Mouse (Mus musculus): Measurements from ENCODE around the gene Spdl1. TPM values are rescaled to one million over a fixed set of nuclear protein-coding genes. Genes with fewer than 3 reads are reported as not detected.

Spdl1 gene
- total and polyA plus RNA-seq, 3 experiments: 24.2 to 36.3 TPM; not detected in 1

GRCm38 (mm10) chr11:34770666-34771065 is 62.8 kb downstream of the Spdl1 start:
- H3K27ac ChIP-seq (ENCODE audit: control insufficient read depth, low read depth, low read length): no peak overlapping the region

GRCm38 (mm10) chr11:34769946-34770345 is 63.5 kb downstream of the Spdl1 start:
- Histone ChIP-seq H3K27me3 (ENCODE audit: control insufficient read depth in 1 of 2, insufficient read depth in 2 of 2, low read length in 2 of 2) (no peaks in the 10 kb centered on the region), H3K4me1 (ENCODE audit: control insufficient read depth in 1 of 2, insufficient read depth in 2 of 2, low read length in 2 of 2) (peaks cover 11 to 29% of the 10 kb centered on the region in 2 experiments), H3K9me3 (replicated peaks; ENCODE audit: insufficient read depth, low read length) (no peaks in the 10 kb centered on the region), H3K4me3 (ENCODE audit: control insufficient read depth in 1 of 2, insufficient read depth in 1 of 2, low read depth in 2 of 2, low read length in 2 of 2) (no peak overlapping the region), H3K79me2 (ENCODE audit: control insufficient read depth, insufficient read depth, low read length, poor library complexity) (peaks cover 80% of the 10 kb centered on the region), H3K36me3 (ENCODE audit: control insufficient read depth in 1 of 2, insufficient read depth in 2 of 2, low read length in 2 of 2) (peaks cover 27 to 28% of the 10 kb centered on the region in 2 experiments), H3K9ac (ENCODE audit: control insufficient read depth, low read depth, low read length, poor library complexity, severe bottlenecking) (no peak overlapping the region), H3K27ac (ENCODE audit: control insufficient read depth, low read depth, low read length) (no peak overlapping the region)
- no peak for DNase-seq (ENCODE audit: low read depth, low spot score)
- no peak for TF ChIP-seq GATA1 (IDR thresholded peaks at IDR 0.05; ENCODE audit: low read depth, low read length)
- no peak for TF ChIP-seq KAT2A (conservative IDR thresholded peaks at IDR 0.05; ENCODE audit: low read depth, low read length)
- TF ChIP-seq JUND (IDR thresholded peaks at IDR 0.05; ENCODE audit: low read depth, low read length): no peak
- TF ChIP-seq RCOR1 (IDR thresholded peaks at IDR 0.05; ENCODE audit: low read depth, low read length): no peak
- TF ChIP-seq UBTF (IDR thresholded peaks at IDR 0.05; ENCODE audit: borderline replicate concordance, insufficient read depth, low read depth, low read length): no peak

More at GRCm38 (mm10) chr11:34770666-34771065, 62.8 kb downstream of the Spdl1 start:
- Histone ChIP-seq H3K4me1 (ENCODE audit: control insufficient read depth in 1 of 2, insufficient read depth in 2 of 2, low read length in 2 of 2) (peaks cover 11 to 29% of the 10 kb centered on the region in 2 experiments), H3K36me3 (ENCODE audit: control insufficient read depth in 1 of 2, insufficient read depth in 2 of 2, low read length in 2 of 2) (peaks cover 28% of the 10 kb centered on the region in 2 experiments), H3K4me3 (ENCODE audit: control insufficient read depth in 1 of 2, insufficient read depth in 1 of 2, low read depth in 2 of 2, low read length in 2 of 2) (no peak overlapping the region), H3K79me2 (ENCODE audit: control insufficient read depth, insufficient read depth, low read length, poor library complexity) (peaks cover 83% of the 10 kb centered on the region), H3K9me3 (replicated peaks; ENCODE audit: insufficient read depth, low read length) (no peaks in the 10 kb centered on the region), H3K9ac (ENCODE audit: control insufficient read depth, low read depth, low read length, poor library complexity, severe bottlenecking) (no peak overlapping the region), H3K27me3 (ENCODE audit: control insufficient read depth in 1 of 2, insufficient read depth in 2 of 2, low read length in 2 of 2) (no peaks in the 10 kb centered on the region)
- TF ChIP-seq CHD1 (IDR thresholded peaks at IDR 0.05; ENCODE audit: low read depth, low read length): no peak
- no peak for TF ChIP-seq USF2 (IDR thresholded peaks at IDR 0.05; ENCODE audit: borderline replicate concordance in 1 of 2, insufficient read depth in 1 of 2, low read depth in 1 of 2, low read length in 2 of 2)
- TF ChIP-seq ZMIZ1 (IDR thresholded peaks at IDR 0.05; ENCODE audit: low read depth, low read length): no peak
- no peak for TF ChIP-seq UBTF (IDR thresholded peaks at IDR 0.05; ENCODE audit: borderline replicate concordance, insufficient read depth, low read depth, low read length)
- no peak for TF ChIP-seq ETS1 (IDR thresholded peaks at IDR 0.05; ENCODE audit: low read depth, low read length)
- TF ChIP-seq ZNF384 (IDR thresholded peaks at IDR 0.05; ENCODE audit: low read depth, low read length): no peak
- no peak for TF ChIP-seq CTCF (IDR thresholded peaks at IDR 0.05 in 2 of 3, conservative IDR thresholded peaks at IDR 0.05 in 1 of 3; ENCODE audit: control insufficient read depth in 1 of 3, insufficient read depth in 1 of 3, low read depth in 2 of 3, low read length in 3 of 3, poor library complexity in 1 of 3, severe bottlenecking in 1 of 3)
- TF ChIP-seq MYC (IDR thresholded peaks at IDR 0.05; ENCODE audit: low read depth, low read length): no peak
- TF ChIP-seq TAL1 (IDR thresholded peaks at IDR 0.05; ENCODE audit: low read length): no peak
- no peak for TF ChIP-seq BHLHE40 (IDR thresholded peaks at IDR 0.05; ENCODE audit: borderline replicate concordance, low read depth, low read length)
- peak; percentile 42 for DNase-seq (ENCODE audit: low read depth, low spot score)

GRCm38 (mm10) chr11:34769396-34769795 is 64.0 kb downstream of the Spdl1 start:
- Histone ChIP-seq H3K79me2 (ENCODE audit: control insufficient read depth, insufficient read depth, low read length, poor library complexity) (peaks cover 77% of the 10 kb centered on the region), H3K9me3 (replicated peaks; ENCODE audit: insufficient read depth, low read length) (no peaks in the 10 kb centered on the region), H3K4me1 (ENCODE audit: control insufficient read depth in 1 of 2, insufficient read depth in 2 of 2, low read length in 2 of 2) (peaks cover 11 to 29% of the 10 kb centered on the region in 2 experiments), H3K4me3 (ENCODE audit: control insufficient read depth in 1 of 2, insufficient read depth in 1 of 2, low read depth in 2 of 2, low read length in 2 of 2) (no peak overlapping the region), H3K9ac (ENCODE audit: control insufficient read depth, low read depth, low read length, poor library complexity, severe bottlenecking) (no peak overlapping the region), H3K27me3 (ENCODE audit: control insufficient read depth in 1 of 2, insufficient read depth in 2 of 2, low read length in 2 of 2) (no peaks in the 10 kb centered on the region), H3K27ac (ENCODE audit: control insufficient read depth, low read depth, low read length) (no peak overlapping the region), H3K36me3 (ENCODE audit: control insufficient read depth in 1 of 2, insufficient read depth in 2 of 2, low read length in 2 of 2) (peaks cover 27 to 28% of the 10 kb centered on the region in 2 experiments)
- TF ChIP-seq HCFC1 (IDR thresholded peaks at IDR 0.05; ENCODE audit: low read depth, low read length): no peak
- no peak for TF ChIP-seq ZKSCAN1 (IDR thresholded peaks at IDR 0.05; ENCODE audit: low read depth, low read length)
- no peak for TF ChIP-seq RAD21 (IDR thresholded peaks at IDR 0.05; ENCODE audit: low read depth, low read length)
- no peak for TF ChIP-seq MYC (IDR thresholded peaks at IDR 0.05; ENCODE audit: low read depth, low read length)
- no peak for TF ChIP-seq GATA1 (IDR thresholded peaks at IDR 0.05; ENCODE audit: low read depth, low read length)
- TF ChIP-seq CTCF (IDR thresholded peaks at IDR 0.05 in 2 of 3, conservative IDR thresholded peaks at IDR 0.05 in 1 of 3; ENCODE audit: control insufficient read depth in 1 of 3, insufficient read depth in 1 of 3, low read depth in 2 of 3, low read length in 3 of 3, poor library complexity in 1 of 3, severe bottlenecking in 1 of 3): no peak
- DNase-seq (ENCODE audit: low read depth, low spot score): no peak

All from MEL (cell line).